Mouse (Mus musculus): Measurements from ENCODE around the gene Vipr1. TPM values are rescaled to one million over a fixed set of nuclear protein-coding genes. Genes with fewer than 3 reads are reported as not detected.

Gene Vipr1
- polyA plus RNA-seq, 1 experiment from 2014 or later = 0.51 TPM

GRCm38 (mm10) chr9:121656322-121656721, 13.8 kb downstream of the Vipr1 start:
- Histone ChIP-seq H3K9me3 (ENCODE audit: control insufficient read depth, low read length) (no peaks in the 10 kb centered on the region), H3K27ac (replicated peaks) (no peak overlapping the region), H3K4me3 (ENCODE audit: low read depth, low read length) (no peak overlapping the region), H3K4me2 (replicated peaks; ENCODE audit: low read depth) (no peak overlapping the region), H3K27me3 (ENCODE audit: control insufficient read depth, insufficient read depth, low read length) (no peaks in the 10 kb centered on the region), H3K4me1 (replicated peaks; ENCODE audit: control insufficient read depth, insufficient read depth) (no peaks in the 10 kb centered on the region), H3K36me3 (ENCODE audit: control insufficient read depth, insufficient read depth, low read length) (no peaks in the 10 kb centered on the region), H3K9ac (ENCODE audit: low read length) (no peak overlapping the region)
- no peak for ATAC-seq (ENCODE audit: low FRiP score, low TSS enrichment)
- TF ChIP-seq CTCF (IDR thresholded peaks at IDR 0.05; ENCODE audit: low read depth) (no peak), EP300 (optimal IDR thresholded peaks at IDR 0.05) (no peak)
- DNase-seq (ENCODE audit: low spot score) = no peak
- WGBS = 82% methylated on average over 5 of the region's 5 CpGs

- Histone ChIP-seq H3K9ac (ENCODE audit: low read length) (no peak overlapping the region), H3K4me2 (replicated peaks; ENCODE audit: low read depth) (no peak overlapping the region), H3K9me3 (ENCODE audit: control insufficient read depth, low read length) (no peaks in the 10 kb centered on the region), H3K36me3 (ENCODE audit: control insufficient read depth, insufficient read depth, low read length) (no peaks in the 10 kb centered on the region), H3K27ac (replicated peaks) (no peak overlapping the region), H3K4me1 (replicated peaks; ENCODE audit: control insufficient read depth, insufficient read depth) (no peaks in the 10 kb centered on the region), H3K4me3 (ENCODE audit: low read depth, low read length) (no peak overlapping the region), H3K27me3 (ENCODE audit: control insufficient read depth, insufficient read depth, low read length) (no peaks in the 10 kb centered on the region)
- ATAC-seq (ENCODE audit: low FRiP score, low TSS enrichment) = no peak
- DNase-seq (ENCODE audit: low spot score) = no peak
- TF ChIP-seq CTCF (IDR thresholded peaks at IDR 0.05; ENCODE audit: low read depth) (no peak), EP300 (optimal IDR thresholded peaks at IDR 0.05) (no peak)
- 62% methylated on average over 13 of the region's 13 CpGs for WGBS
Measured at GRCm38 (mm10) chr9:121657143-121657542, 14.6 kb downstream of the Vipr1 start.

- H3K4me2 ChIP-seq (replicated peaks; ENCODE audit: low read depth) = no peak overlapping the region
- no peaks in the 10 kb centered on the region for H3K36me3 ChIP-seq (ENCODE audit: control insufficient read depth, insufficient read depth, low read length)
- TF ChIP-seq CTCF (IDR thresholded peaks at IDR 0.05; ENCODE audit: low read depth) = no peak
- no peak for TF ChIP-seq EP300 (optimal IDR thresholded peaks at IDR 0.05)
- no peaks in the 10 kb centered on the region for H3K4me1 ChIP-seq (replicated peaks; ENCODE audit: control insufficient read depth, insufficient read depth)
- H3K9ac ChIP-seq (ENCODE audit: low read length) = no peak overlapping the region
- WGBS = 54% methylated on average over 7 of the region's 7 CpGs
- DNase-seq (ENCODE audit: low spot score) (no peak), ATAC-seq (ENCODE audit: low FRiP score, low TSS enrichment) (no peak)
- H3K27ac ChIP-seq (replicated peaks) = no peak overlapping the region
- H3K4me3 ChIP-seq (ENCODE audit: low read depth, low read length) = no peak overlapping the region
- H3K27me3 ChIP-seq (ENCODE audit: control insufficient read depth, insufficient read depth, low read length) = no peaks in the 10 kb centered on the region
- no peaks in the 10 kb centered on the region for H3K9me3 ChIP-seq (ENCODE audit: control insufficient read depth, low read length)
Measured at GRCm38 (mm10) chr9:121658248-121658647, 15.7 kb downstream of the Vipr1 start.

GRCm38 (mm10) chr9:121659791-121660190, 17.3 kb downstream of the Vipr1 start:
- no peak overlapping the region for H3K4me3 ChIP-seq (ENCODE audit: low read depth, low read length)
- TF ChIP-seq EP300 (optimal IDR thresholded peaks at IDR 0.05) (no peak), CTCF (IDR thresholded peaks at IDR 0.05; ENCODE audit: low read depth) (no peak)
- no peak for ATAC-seq (ENCODE audit: low FRiP score, low TSS enrichment)
- H3K27ac ChIP-seq (replicated peaks) = no peak overlapping the region
- DNase-seq (ENCODE audit: low spot score) = no peak
- 75% methylated on average over 7 of the region's 7 CpGs for WGBS
- no peaks in the 10 kb centered on the region for H3K36me3 ChIP-seq (ENCODE audit: control insufficient read depth, insufficient read depth, low read length)
- H3K27me3 ChIP-seq (ENCODE audit: control insufficient read depth, insufficient read depth, low read length) = no peaks in the 10 kb centered on the region
- H3K9me3 ChIP-seq (ENCODE audit: control insufficient read depth, low read length) = no peaks in the 10 kb centered on the region
- no peaks in the 10 kb centered on the region for H3K4me1 ChIP-seq (replicated peaks; ENCODE audit: control insufficient read depth, insufficient read depth)
- H3K9ac ChIP-seq (ENCODE audit: low read length) = no peak overlapping the region
- H3K4me2 ChIP-seq (replicated peaks; ENCODE audit: low read depth) = no peak overlapping the region

- TF ChIP-seq EP300 (optimal IDR thresholded peaks at IDR 0.05) (no peak), CTCF (IDR thresholded peaks at IDR 0.05; ENCODE audit: low read depth) (no peak)
- Histone ChIP-seq H3K9ac (ENCODE audit: low read length) (no peak overlapping the region), H3K27me3 (ENCODE audit: control insufficient read depth, insufficient read depth, low read length) (no peaks in the 10 kb centered on the region), H3K4me2 (replicated peaks; ENCODE audit: low read depth) (no peak overlapping the region), H3K27ac (replicated peaks) (no peak overlapping the region), H3K36me3 (ENCODE audit: control insufficient read depth, insufficient read depth, low read length) (no peaks in the 10 kb centered on the region), H3K4me1 (replicated peaks; ENCODE audit: control insufficient read depth, insufficient read depth) (no peaks in the 10 kb centered on the region), H3K4me3 (ENCODE audit: low read depth, low read length) (no peak overlapping the region), H3K9me3 (ENCODE audit: control insufficient read depth, low read length) (no peaks in the 10 kb centered on the region)
- no peak for ATAC-seq (ENCODE audit: low FRiP score, low TSS enrichment)
- DNase-seq (ENCODE audit: low spot score) = no peak
- WGBS = 70% methylated on average over 6 of the region's 6 CpGs
Measured at GRCm38 (mm10) chr9:121663467-121663866, 21.0 kb downstream of the Vipr1 start.

GRCm38 (mm10) chr9:121664104-121664503, 21.6 kb downstream of the Vipr1 start:
- Histone ChIP-seq H3K4me1 (replicated peaks; ENCODE audit: control insufficient read depth, insufficient read depth) (no peaks in the 10 kb centered on the region), H3K4me2 (replicated peaks; ENCODE audit: low read depth) (no peak overlapping the region), H3K9ac (ENCODE audit: low read length) (no peak overlapping the region), H3K9me3 (ENCODE audit: control insufficient read depth, low read length) (no peaks in the 10 kb centered on the region), H3K27me3 (ENCODE audit: control insufficient read depth, insufficient read depth, low read length) (no peaks in the 10 kb centered on the region), H3K36me3 (ENCODE audit: control insufficient read depth, insufficient read depth, low read length) (no peaks in the 10 kb centered on the region), H3K27ac (replicated peaks) (no peak overlapping the region), H3K4me3 (ENCODE audit: low read depth, low read length) (no peak overlapping the region)
- DNase-seq (ENCODE audit: low spot score) = no peak
- no peak for ATAC-seq (ENCODE audit: low FRiP score, low TSS enrichment)
- TF ChIP-seq CTCF (IDR thresholded peaks at IDR 0.05; ENCODE audit: low read depth) = no peak
- TF ChIP-seq EP300 (optimal IDR thresholded peaks at IDR 0.05) = no peak
- WGBS = 74% methylated on average over 5 of the region's 5 CpGs

Measured in stomach, postnatal 0 days (tissue).